Mouse (Mus musculus): ENCODE results near the gene Gm1527. TPM values are rescaled to one million over a fixed set of nuclear protein-coding genes. Genes with fewer than 3 reads are reported as not detected.

The Gm1527 gene
- not detected in 2 replicates for polyA plus RNA-seq (2015; fragmentation: Nextera tagmentation; extraction: Ambion mirVana)

DNA sequence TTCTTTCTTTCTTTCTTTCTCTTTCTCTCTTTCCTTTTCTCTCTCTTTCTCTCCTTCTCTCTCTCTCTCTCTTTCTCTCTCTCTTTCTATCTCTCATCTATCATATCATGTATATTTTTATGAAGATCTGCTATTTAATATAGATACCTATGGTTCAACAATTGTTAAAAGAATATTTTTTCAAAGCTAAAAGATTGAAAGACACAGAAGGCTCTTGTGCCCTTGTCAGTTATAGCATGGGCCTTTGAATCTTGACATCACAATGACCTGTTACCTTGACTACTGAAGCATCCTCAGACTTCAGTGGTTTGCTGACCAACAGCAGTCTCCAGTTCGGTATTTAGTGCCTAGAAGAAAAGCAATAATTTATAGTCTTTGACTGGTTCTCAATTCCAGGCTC, at the start of gene Gm1527:
Gene Gm1527 (plus strand): TSS at position 301 of the 400 bp plus-strand sequence.

Other genes starting within 250 kb of the Gm1527 start
- 2.5 and 5.1 TPM in 2 replicates for gene Slc2a2, start 194.7 kb upstream of the Gm1527 start, polyA plus RNA-seq (2015; fragmentation: Nextera tagmentation; extraction: Ambion mirVana)
- 2.8 and 3.6 TPM in 2 replicates for gene Eif5a2, start 111.3 kb upstream of the Gm1527 start, polyA plus RNA-seq (2015; fragmentation: Nextera tagmentation; extraction: Ambion mirVana)
- 777 and 1,616 TPM in 2 replicates for gene Rpl22l1, start 87.2 kb upstream of the Gm1527 start, polyA plus RNA-seq (2015; fragmentation: Nextera tagmentation; extraction: Ambion mirVana)
- 0.41 and 0.44 TPM in 2 replicates for gene Egfem1, start 189.4 kb downstream of the Gm1527 start, polyA plus RNA-seq (2015; fragmentation: Nextera tagmentation; extraction: Ambion mirVana)

Data from adrenal gland, postnatal 0 days (tissue).